Mouse (Mus musculus): Measurements from ENCODE around the gene Gp1bb. TPM values are rescaled to one million over a fixed set of nuclear protein-coding genes. Genes with fewer than 3 reads are reported as not detected.

Gp1bb gene
- polyA plus RNA-seq, 1 experiment: 3.9 TPM

GRCm38 (mm10) chr16:18629390-18630231 is 7.4 kb upstream of the Gp1bb start, which contains the start of gene Sept5:
Gene Sept5, minus strand, starts transcription at chr16:18629954.
- peak; percentile 62 for TF ChIP-seq POLR2A (IDR thresholded peaks at IDR 0.05; ENCODE audit: low read depth, low read length)
- TF ChIP-seq CTCF (IDR thresholded peaks at IDR 0.05; ENCODE audit: borderline replicate concordance, insufficient read depth, low read length): no peak
- peak within 1 kb of the TSS; percentile 74 for H3K4me3 ChIP-seq (ENCODE audit: insufficient read depth, low read length)
- peak within 1 kb of the TSS; percentile 10; the same call in 1 of the 2 replicates for H3K27ac ChIP-seq (ENCODE audit: insufficient read depth, low read length)
- 0 out of 2 replicates have a peak, but pooled peaks cover 4% of the 10 kb centered on the region for H3K4me1 ChIP-seq (ENCODE audit: control insufficient read depth, insufficient read depth, low read length)

- Histone ChIP-seq H3K4me3 (ENCODE audit: insufficient read depth, low read length) (peak overlapping the region; percentile 74), H3K27ac (ENCODE audit: insufficient read depth, low read length) (peak overlapping the region; percentile 10; the same call in 1 of the 2 replicates), H3K4me1 (ENCODE audit: control insufficient read depth, insufficient read depth, low read length) (0 out of 2 replicates have a peak, but pooled peaks cover 4% of the 10 kb centered on the region)
- no peak for TF ChIP-seq POLR2A (IDR thresholded peaks at IDR 0.05; ENCODE audit: low read depth, low read length)
- TF ChIP-seq CTCF (IDR thresholded peaks at IDR 0.05; ENCODE audit: borderline replicate concordance, insufficient read depth, low read length): no peak
Observed at GRCm38 (mm10) chr16:18628948-18629340, 6.7 kb upstream of the Gp1bb start.

GRCm38 (mm10) chr16:18628206-18628947 is 6.2 kb upstream of the Gp1bb start:
- peak overlapping the region; percentile 74 for H3K4me3 ChIP-seq (ENCODE audit: insufficient read depth, low read length)
- H3K4me1 ChIP-seq (ENCODE audit: control insufficient read depth, insufficient read depth, low read length): 0 out of 2 replicates have a peak, but pooled peaks cover 4% of the 10 kb centered on the region
- TF ChIP-seq POLR2A (IDR thresholded peaks at IDR 0.05; ENCODE audit: low read depth, low read length) (peak; percentile 62; the same call in 1 of the 2 replicates), CTCF (IDR thresholded peaks at IDR 0.05; ENCODE audit: borderline replicate concordance, insufficient read depth, low read length) (no peak)
- peak overlapping the region; percentile 10; the same call in 1 of the 2 replicates for H3K27ac ChIP-seq (ENCODE audit: insufficient read depth, low read length)

- no peak overlapping the region for H3K4me3 ChIP-seq (ENCODE audit: insufficient read depth, low read length)
- H3K27ac ChIP-seq (ENCODE audit: insufficient read depth, low read length): no peak overlapping the region
- 0 out of 2 replicates have a peak, but pooled peaks cover 4% of the 10 kb centered on the region for H3K4me1 ChIP-seq (ENCODE audit: control insufficient read depth, insufficient read depth, low read length)
- TF ChIP-seq CTCF (IDR thresholded peaks at IDR 0.05; ENCODE audit: borderline replicate concordance, insufficient read depth, low read length): no peak
- no peak for TF ChIP-seq POLR2A (IDR thresholded peaks at IDR 0.05; ENCODE audit: low read depth, low read length)
Observed at GRCm38 (mm10) chr16:18627163-18627562, 5.0 kb upstream of the Gp1bb start.

- H3K4me3 ChIP-seq (ENCODE audit: insufficient read depth, low read length): peak within 1 kb of the TSS; percentile 17
- no peak within 1 kb of the TSS; the same call in 1 of the 2 replicates for H3K27ac ChIP-seq (ENCODE audit: insufficient read depth, low read length)
- TF ChIP-seq CTCF (IDR thresholded peaks at IDR 0.05; ENCODE audit: borderline replicate concordance, insufficient read depth, low read length): peak; percentile 78
- TF ChIP-seq POLR2A (IDR thresholded peaks at IDR 0.05; ENCODE audit: low read depth, low read length): no peak
- 0 out of 2 replicates have a peak, but pooled peaks cover 4% of the 10 kb centered on the region for H3K4me1 ChIP-seq (ENCODE audit: control insufficient read depth, insufficient read depth, low read length)
Observed at GRCm38 (mm10) chr16:18626376-18626878, 4.2 kb upstream of the Gp1bb start, which contains the start of gene Gm49601. Gene Gm49601, minus strand, starts transcription at chr16:18626427.

- Histone ChIP-seq H3K4me1 (ENCODE audit: control insufficient read depth, insufficient read depth, low read length) (0 out of 2 replicates have a peak, but pooled peaks cover 4% of the 10 kb centered on the region), H3K27ac (ENCODE audit: insufficient read depth, low read length) (no peak overlapping the region; the same call in 1 of the 2 replicates), H3K4me3 (ENCODE audit: insufficient read depth, low read length) (peak overlapping the region; percentile 13; the same call in 1 of the 2 replicates)
- TF ChIP-seq POLR2A (IDR thresholded peaks at IDR 0.05; ENCODE audit: low read depth, low read length) (no peak), CTCF (IDR thresholded peaks at IDR 0.05; ENCODE audit: borderline replicate concordance, insufficient read depth, low read length) (no peak)
Observed at GRCm38 (mm10) chr16:18625791-18626311, 3.6 kb upstream of the Gp1bb start.

GRCm38 (mm10) chr16:18625097-18625496 is 2.9 kb upstream of the Gp1bb start:
- Histone ChIP-seq H3K4me3 (ENCODE audit: insufficient read depth, low read length) (no peak overlapping the region), H3K4me1 (ENCODE audit: control insufficient read depth, insufficient read depth, low read length) (0 out of 2 replicates have a peak, but pooled peaks cover 4% of the 10 kb centered on the region), H3K27ac (ENCODE audit: insufficient read depth, low read length) (no peak overlapping the region)
- TF ChIP-seq CTCF (IDR thresholded peaks at IDR 0.05; ENCODE audit: borderline replicate concordance, insufficient read depth, low read length) (no peak), POLR2A (IDR thresholded peaks at IDR 0.05; ENCODE audit: low read depth, low read length) (no peak)

GRCm38 (mm10) chr16:18624641-18625040 is 2.4 kb upstream of the Gp1bb start:
- H3K27ac ChIP-seq (ENCODE audit: insufficient read depth, low read length): no peak overlapping the region
- H3K4me3 ChIP-seq (ENCODE audit: insufficient read depth, low read length): no peak overlapping the region
- TF ChIP-seq CTCF (IDR thresholded peaks at IDR 0.05; ENCODE audit: borderline replicate concordance, insufficient read depth, low read length) (no peak), POLR2A (IDR thresholded peaks at IDR 0.05; ENCODE audit: low read depth, low read length) (no peak)
- H3K4me1 ChIP-seq (ENCODE audit: control insufficient read depth, insufficient read depth, low read length): 0 out of 2 replicates have a peak, but pooled peaks cover 4% of the 10 kb centered on the region
